Mouse (Mus musculus): Measurements from ENCODE around the gene Snap47.
"Not testable (repeated sequence)": the region's sequence is repeated elsewhere in the genome, so short reads cannot be mapped to it uniquely, and the experiment has no call there.

The Snap47 gene

GRCm38 (mm10) chr11:59367955-59368354 lies 83.0 kb downstream of the Snap47 start:
- not testable (repeated sequence) for DNase-seq (ENCODE audit: low spot score)

GRCm38 (mm10) chr11:59366633-59367032 lies 84.4 kb downstream of the Snap47 start:
- peak; percentile 31 for DNase-seq (ENCODE audit: low spot score)

GRCm38 (mm10) chr11:59366031-59366430 lies 85.0 kb downstream of the Snap47 start:
- DNase-seq (ENCODE audit: low spot score) = no peak

- DNase-seq (ENCODE audit: low spot score) = no peak
These were observed 86.6 kb downstream of the Snap47 start for GRCm38 (mm10) chr11:59364417-59364816.

- no peak for DNase-seq (ENCODE audit: low spot score)
These were observed 87.0 kb downstream of the Snap47 start for GRCm38 (mm10) chr11:59364007-59364406.

- DNase-seq (ENCODE audit: low spot score) = no peak
These were observed 89.7 kb downstream of the Snap47 start for GRCm38 (mm10) chr11:59361291-59361690.

All from MN1 (cell line).